Mouse (Mus musculus): ENCODE data around the gene Ttc28.

DNA sequence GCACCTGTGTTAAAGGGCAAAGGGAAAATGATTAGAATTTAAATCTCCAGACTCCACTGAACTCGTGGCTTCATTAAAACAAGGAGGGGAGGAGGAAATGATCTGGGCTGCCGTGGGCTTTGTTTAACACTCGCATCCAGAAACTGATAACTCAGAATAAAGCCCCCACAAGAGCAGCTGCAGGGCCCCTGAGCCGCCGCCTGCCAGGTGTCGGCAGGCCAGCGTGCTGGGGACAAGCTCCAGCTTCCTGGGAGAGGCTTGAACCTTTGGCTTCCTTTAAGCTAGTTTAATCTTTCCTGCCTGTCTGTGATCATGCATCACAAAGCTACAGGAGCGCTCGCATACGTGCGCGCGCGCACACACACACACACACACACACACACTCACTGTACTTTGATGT, 145.9 kb downstream of the Ttc28 start:
- TF ChIP-seq CTCF (IDR thresholded peaks at IDR 0.05; ENCODE audit: borderline replicate concordance, insufficient read depth, low read depth, low read length) (no peak), POLR2A (IDR thresholded peaks at IDR 0.05; ENCODE audit: borderline replicate concordance, insufficient read depth, low read length) (no peak)
